Mouse (Mus musculus) kidney, adult 8-10 months (tissue): ENCODE data around the gene Ms4a5.
A peak's percentile ranks its signal among the peaks of the same experiment; 100 is the strongest.
"Not testable (repeated sequence)": the region's sequence is repeated elsewhere in the genome, so short reads cannot be mapped to it uniquely, and the experiment has no call there.

ENCODE experiments used
- DNase-seq, 2 experiments: peaks; one replicate each; pipeline ENCODE4 v3.0.0; 2022

Gene Ms4a5

GRCm38 (mm10) chr19:11283773-11284172 is at the start of gene Ms4a5:
Ms4a5 (minus strand) TSS chr19:11283873.
- DNase-seq: no peak

DNA sequence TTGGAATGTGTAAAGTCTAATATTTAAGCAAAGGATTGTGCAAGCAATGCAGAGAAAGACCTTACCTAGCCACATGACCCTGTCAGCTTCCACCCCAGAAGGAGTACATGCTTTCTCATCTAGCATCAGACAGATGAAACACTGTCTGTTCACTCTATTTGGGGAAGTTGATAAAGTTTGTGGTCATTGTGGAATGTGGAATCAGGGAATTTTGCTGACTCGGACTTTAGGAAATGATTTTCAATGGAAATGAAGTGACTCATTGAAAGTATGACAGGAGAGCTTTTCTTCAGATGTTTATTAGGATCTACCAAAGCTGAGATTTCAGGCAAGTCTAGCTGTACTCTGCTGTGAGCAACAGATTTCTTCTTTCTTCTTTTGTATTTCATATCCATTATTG is 37.5 kb upstream of the Ms4a5 start:
- DNase-seq: no peak

DNA sequence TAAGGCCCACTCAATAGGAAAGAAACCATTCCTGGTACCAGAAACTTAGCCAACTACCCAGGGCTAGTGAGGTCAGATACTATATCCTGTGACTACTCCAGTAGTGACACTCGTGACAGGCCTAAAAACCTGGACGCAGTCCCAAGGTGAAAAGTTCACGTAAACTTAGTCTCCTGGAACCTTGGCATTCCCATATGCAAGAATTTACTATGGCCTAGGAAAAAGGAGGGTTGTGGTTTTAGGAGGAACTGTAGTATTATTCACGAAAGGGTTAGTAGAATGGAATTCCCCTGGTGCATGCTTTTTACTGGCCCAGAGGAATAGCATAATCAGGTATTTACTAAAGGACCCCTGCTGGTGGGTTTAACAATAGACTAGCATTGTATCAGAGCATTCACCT is 33.1 kb upstream of the Ms4a5 start:
- no peak for DNase-seq

DNA sequence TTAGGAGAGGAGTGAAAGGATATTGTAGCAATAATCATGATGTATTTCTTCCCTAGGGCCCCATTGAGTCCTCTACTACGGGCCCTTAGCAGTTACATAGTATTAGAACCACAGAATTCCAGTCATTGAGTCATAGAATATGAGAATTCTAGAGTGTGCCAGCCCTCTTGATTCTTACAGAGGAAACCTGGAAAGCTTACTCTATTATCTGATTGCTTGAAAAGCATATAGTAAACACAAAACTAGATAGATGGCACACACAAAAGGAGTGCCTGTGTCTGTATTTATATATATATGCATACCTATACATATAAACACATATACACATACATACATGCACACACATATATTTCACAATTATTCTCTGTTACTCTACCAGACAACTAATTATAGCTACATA is 30.7 kb upstream of the Ms4a5 start, which contains the start of gene Ms4a14:
Ms4a14 (minus strand) TSS at position 101 of the 400 bp plus-strand sequence.
- DNase-seq: no peak

GRCm38 (mm10) chr19:11308888-11309287 is 25.2 kb upstream of the Ms4a5 start:
- DNase-seq: no peak

- DNase-seq: not testable (repeated sequence)
Observed at GRCm38 (mm10) chr19:11299529-11299928, 15.9 kb upstream of the Ms4a5 start.

DNA sequence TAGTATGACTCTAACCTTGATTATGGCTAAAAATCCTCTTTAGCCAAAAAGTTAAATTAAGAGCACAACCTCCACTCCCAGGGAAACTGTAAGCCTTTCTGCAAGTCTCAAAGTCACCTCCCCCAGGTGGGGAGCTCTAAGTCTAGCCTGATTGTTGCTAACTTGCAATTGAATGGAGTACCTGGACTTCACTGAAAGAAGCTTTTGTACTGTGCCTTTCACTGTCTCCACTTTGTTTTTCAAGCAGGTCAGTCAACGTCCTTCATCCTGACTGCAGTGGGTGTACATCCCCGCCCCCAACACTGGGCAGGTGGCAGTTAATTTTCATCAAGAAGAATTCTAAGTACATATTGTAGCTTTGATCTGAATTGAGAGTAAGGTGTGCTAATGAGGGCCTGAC is 15.3 kb upstream of the Ms4a5 start:
- no peak for DNase-seq

DNA sequence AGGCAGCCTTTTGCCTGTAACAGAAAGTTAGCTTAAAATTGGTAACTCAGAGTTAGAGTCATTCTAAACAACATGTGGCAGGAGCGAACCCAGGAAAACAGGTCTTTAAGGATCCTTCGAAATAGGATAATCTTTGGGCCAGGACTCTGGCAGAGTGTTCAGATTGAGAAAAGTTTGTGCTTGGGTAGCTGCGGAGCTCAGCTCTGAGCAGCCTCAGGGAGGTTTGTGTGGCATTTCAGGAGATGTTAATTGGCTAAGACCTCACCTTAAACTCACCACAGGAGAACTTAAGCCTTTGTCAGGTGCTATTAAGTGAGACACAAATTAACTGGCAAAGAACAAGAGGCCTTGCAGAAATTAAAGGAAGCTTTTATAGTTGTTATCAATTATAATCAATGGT is 9.9 kb upstream of the Ms4a5 start:
- not testable (repeated sequence) for DNase-seq

- DNase-seq: no peak
Observed at GRCm38 (mm10) chr19:11292990-11293389, 9.3 kb upstream of the Ms4a5 start.

DNA sequence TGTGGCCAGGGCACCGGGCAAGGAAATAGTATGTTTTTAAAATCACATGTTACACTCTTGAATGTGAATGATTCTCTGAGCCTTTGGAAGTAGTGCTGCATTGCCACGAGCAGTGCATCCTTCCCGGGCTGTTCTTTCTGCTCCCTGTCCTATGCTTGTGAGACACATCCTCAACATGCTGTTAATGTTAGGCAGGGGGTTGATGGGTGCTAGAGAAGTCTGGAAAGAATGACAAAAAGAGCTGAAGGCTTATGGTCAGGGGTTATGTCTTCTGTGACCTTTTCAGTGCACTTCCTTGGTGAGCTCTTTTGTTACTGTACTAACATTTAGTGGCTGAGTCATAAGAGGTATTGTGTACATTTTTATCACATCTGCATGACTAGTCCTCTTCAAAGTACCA is 3.5 kb downstream of the Ms4a5 start:
- DNase-seq: no peak

- no peak for DNase-seq
Observed at GRCm38 (mm10) chr19:11276431-11276830, 7.2 kb downstream of the Ms4a5 start.

DNA sequence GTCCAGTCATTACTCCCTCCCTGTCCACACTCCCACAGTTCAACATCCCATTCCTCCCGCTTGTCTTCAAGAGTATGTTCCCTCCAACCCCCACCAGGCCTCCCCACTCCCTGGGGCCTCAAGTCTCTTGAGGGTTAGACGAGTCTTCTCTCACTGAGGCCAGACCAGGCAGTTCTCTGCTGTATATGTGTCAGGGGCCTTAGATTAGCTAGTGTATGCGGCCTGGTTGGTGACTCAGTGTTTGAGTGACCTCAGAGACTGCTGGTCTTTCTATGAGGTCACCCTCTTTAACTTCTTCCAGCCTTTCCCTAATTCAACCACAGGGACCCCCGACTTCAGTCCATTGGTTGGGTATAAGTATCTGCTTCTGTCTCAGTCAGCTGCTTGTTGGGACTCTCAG is 16.7 kb downstream of the Ms4a5 start:
- DNase-seq: no peak

- no peak for DNase-seq
Observed at GRCm38 (mm10) chr19:11266052-11266845, 17.4 kb downstream of the Ms4a5 start, which contains the start of gene Ms4a1. Ms4a1 (minus strand) TSS chr19:11266241.

DNA sequence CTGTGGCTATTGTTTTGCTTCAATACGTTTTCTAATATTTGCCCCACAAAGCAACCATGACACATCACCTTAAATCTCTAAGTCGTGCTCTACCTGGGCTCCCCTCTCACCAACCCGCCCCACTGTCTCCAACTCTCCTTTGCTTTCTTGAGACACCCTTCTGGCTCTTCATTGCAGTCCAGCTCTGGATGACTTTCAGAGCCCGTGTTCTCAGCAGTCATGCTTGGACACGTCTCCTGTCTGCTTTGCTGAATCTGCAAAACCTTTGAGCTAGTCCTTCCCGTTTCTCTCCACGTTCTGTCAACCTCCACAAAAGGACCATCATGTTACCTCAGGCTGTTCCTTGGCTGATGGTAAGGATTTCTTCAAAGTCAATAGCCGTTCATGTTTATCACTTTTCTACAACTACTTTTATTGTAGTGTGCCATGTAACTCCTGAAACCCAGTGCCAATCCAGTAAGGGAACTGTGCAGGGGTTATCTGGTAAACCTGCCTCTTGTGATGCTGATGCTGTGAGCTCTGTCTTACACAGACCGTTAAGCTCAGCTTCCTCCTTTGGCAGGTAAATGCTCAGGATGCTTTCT is 19.0 kb downstream of the Ms4a5 start:
- DNase-seq: no peak

GRCm38 (mm10) chr19:11263549-11263948 is 20.1 kb downstream of the Ms4a5 start:
- no peak for DNase-seq

GRCm38 (mm10) chr19:11262932-11263331 is 20.7 kb downstream of the Ms4a5 start:
- DNase-seq: not testable (repeated sequence)

GRCm38 (mm10) chr19:11261522-11261921 is 22.2 kb downstream of the Ms4a5 start:
- DNase-seq: no peak

GRCm38 (mm10) chr19:11244230-11244629 is 39.4 kb downstream of the Ms4a5 start:
- peak in 1 of 2 experiments; percentile 3 for DNase-seq

DNA sequence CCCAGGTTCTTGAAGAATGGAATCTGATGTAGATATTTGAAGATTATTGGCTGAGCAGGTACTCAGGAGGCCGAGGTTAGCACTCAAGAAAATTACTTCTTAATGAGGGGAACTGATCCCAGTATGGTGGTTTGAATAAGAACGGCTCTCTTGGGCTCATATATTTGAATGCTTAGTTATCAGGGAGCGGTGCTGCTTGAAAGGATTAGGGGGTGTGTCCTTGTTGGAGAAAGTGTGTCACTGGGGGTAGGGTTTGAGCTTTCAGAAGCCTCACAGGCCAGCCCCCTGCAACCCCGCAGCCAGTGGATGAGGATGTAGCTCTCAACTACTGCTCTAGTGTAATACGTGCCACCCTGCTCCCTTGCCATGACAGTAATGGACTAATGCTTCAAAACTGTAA is 41.1 kb downstream of the Ms4a5 start:
- no peak for DNase-seq

DNA sequence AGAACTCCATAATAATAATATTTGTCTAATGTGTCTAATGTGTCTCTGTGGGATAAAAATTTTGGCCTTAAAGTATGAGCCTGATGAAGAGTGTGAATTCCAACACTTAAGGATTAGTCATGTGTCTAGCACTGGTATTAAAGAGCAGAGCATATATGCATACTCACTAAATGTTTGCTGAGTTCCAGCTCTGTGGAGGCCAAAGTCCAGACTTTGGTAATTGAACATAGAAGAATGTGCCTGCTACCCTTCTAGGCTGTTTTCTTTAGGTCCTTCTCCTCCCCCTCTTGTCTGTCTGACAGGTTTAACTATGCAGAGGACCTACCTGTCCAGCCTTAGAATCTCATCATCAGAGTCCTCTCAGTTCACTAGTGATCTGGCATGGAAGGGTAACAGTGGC is 47.9 kb downstream of the Ms4a5 start:
- DNase-seq: no peak

- DNase-seq: no peak
Observed at GRCm38 (mm10) chr19:11234921-11235735, 48.5 kb downstream of the Ms4a5 start.

DNA sequence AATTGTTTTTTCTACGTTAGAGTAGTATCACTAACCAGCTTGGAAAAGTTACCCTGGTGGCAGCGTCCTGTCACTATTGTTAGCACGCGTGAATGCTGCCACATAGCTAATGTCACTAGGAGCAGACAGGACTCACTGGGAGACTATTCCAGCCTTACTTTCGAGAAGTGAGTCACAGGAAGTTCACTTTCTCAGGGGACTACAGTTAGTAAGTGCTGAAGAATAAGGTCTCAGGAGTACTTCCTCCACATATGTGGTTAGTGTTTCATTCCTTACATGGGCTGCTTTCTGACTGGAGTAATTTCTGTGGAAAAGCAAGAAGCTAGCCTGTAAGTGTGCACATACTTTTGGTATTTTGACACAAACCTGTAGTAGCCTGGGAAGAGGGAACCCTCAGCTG is 49.4 kb downstream of the Ms4a5 start:
- DNase-seq: no peak

- no peak for DNase-seq
Observed at GRCm38 (mm10) chr19:11232348-11232747, 51.3 kb downstream of the Ms4a5 start, which contains the start of gene Ms4a12. Ms4a12 (minus strand) TSS chr19:11232448.
